ENCODE assay signal across 8 mouse cellular contexts in the genomic region with DNA sequence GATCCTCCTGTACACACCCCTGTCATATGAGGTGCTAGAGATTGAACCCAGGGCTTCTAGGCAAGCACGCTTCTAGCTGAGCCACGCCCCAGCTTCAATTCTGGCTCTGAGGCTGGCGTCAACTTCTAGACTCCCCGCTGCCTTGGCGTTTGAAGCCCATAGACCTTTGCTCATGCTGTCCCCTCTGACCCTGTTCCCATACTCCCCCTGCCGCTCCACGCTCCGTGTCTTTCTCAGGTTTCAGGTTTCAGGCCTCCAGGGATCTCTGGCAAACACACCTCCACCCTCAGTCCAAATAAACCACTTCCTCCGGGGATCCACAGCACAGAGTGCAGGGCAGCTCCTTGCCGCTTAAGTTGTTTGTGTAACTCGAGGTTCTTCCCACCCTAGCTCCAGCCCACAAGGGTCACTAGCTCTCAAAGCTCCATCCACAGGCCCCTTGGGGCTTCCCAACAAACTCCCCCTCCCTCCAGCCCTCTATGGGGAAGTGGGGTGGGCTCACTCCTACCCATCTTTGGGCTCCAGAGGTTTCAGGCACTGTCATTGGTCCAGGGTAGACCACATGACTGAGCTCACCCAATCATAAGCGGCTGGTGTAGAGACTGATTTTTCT. TPM values are rescaled to one million over a fixed set of nuclear protein-coding genes. Genes with fewer than 3 reads are reported as not detected.
DNase-seq lines count a peak whose midpoint lies in the region; ATAC-seq lines count a peak whose summit lies in the region.
"Had no signal": no experiment of that assay in that cellular context is flagged by ENCODE, and none has a peak within 500 bp of the region (broad histone marks: within the 10 kb centered on the region; RNA-seq: fewer than 3 reads in every experiment).

No protein-coding gene starts in this region.

- peak; percentile 73 for DNase-seq in urinary bladder, postnatal 14 days (ENCODE audit: low spot score)
- DNase-seq in urinary bladder, postnatal 4 days (ENCODE audit: low spot score in 2 of 2) = no peak
- DNase-seq in embryonic facial prominence, embryonic 11.5 days (ENCODE audit: low spot score) = peak; percentile 68
- DNase-seq in kidney, adult 11 months = peak; percentile 75
- DNase-seq in testis, postnatal 14 days (ENCODE audit: low spot score) = peak; percentile 64
- DNase-seq in right cerebral cortex, postnatal 36 days (ENCODE audit: low spot score in 2 of 2) = no peak

- H3K9me3 ChIP-seq in embryonic facial prominence, embryonic 11.5 days (replicated peaks; ENCODE audit: control insufficient read depth, low read length) = no peaks in the 10 kb centered on the region
- no peaks in the 10 kb centered on the region for H3K9me3 ChIP-seq in lung, embryonic 15.5 days

- H3K4me1 ChIP-seq in embryonic facial prominence, embryonic 11.5 days (ENCODE audit: control insufficient read depth, insufficient read depth, low read length) = no peaks in the 10 kb centered on the region
- peaks cover 30% of the 10 kb centered on the region for H3K4me1 ChIP-seq in lung, embryonic 15.5 days

- ATAC-seq in embryonic facial prominence, embryonic 11.5 days (replicated peaks; ENCODE audit: insufficient number of reproducible peaks, low FRiP score, low TSS enrichment, low read depth) = peak; percentile 72
- peak; percentile 48; the same call in 1 of the 2 replicates for ATAC-seq in lung, embryonic 15.5 days (ENCODE audit: borderline replicate concordance, extremely low read depth, low FRiP score, low TSS enrichment)

- H3K27me3 ChIP-seq in embryonic facial prominence, embryonic 11.5 days (ENCODE audit: control insufficient read depth, insufficient read depth, low read length) = no peaks in the 10 kb centered on the region
- H3K27me3 ChIP-seq in lung, embryonic 15.5 days = no peaks in the 10 kb centered on the region

- H3K9ac ChIP-seq in embryonic facial prominence, embryonic 11.5 days (replicated peaks; ENCODE audit: low read length) = no peak overlapping the region
- H3K9ac ChIP-seq in lung, embryonic 15.5 days = no peak overlapping the region

- WGBS in embryonic facial prominence, embryonic 11.5 days = 8% methylated on average over 12 of the region's 12 CpGs
- WGBS in lung, embryonic 15.5 days = 7% methylated on average over 12 of the region's 12 CpGs

- no peak overlapping the region for H3K4me3 ChIP-seq in embryonic facial prominence, embryonic 11.5 days (ENCODE audit: low read depth, low read length)
- no peak overlapping the region for H3K4me3 ChIP-seq in lung, embryonic 15.5 days

- H3K27ac ChIP-seq in embryonic facial prominence, embryonic 11.5 days (replicated peaks; ENCODE audit: low read depth, low read length) = no peak overlapping the region
- H3K27ac ChIP-seq in lung, embryonic 15.5 days = 0 out of 2 replicates have a peak overlapping the region, but pooled peaks have one; percentile 32
- H3K27ac ChIP-seq: macrophage had no signal

- peak overlapping the region; percentile 29; the same call in 1 of the 2 replicates for H3K4me2 ChIP-seq in embryonic facial prominence, embryonic 11.5 days (ENCODE audit: low read depth, low read length)
- H3K4me2 ChIP-seq in lung, embryonic 15.5 days = peak overlapping the region; percentile 40

- no peaks in the 10 kb centered on the region for H3K36me3 ChIP-seq in embryonic facial prominence, embryonic 11.5 days (replicated peaks; ENCODE audit: control insufficient read depth, insufficient read depth, low read depth, low read length)
- H3K36me3 ChIP-seq in lung, embryonic 15.5 days = no peaks in the 10 kb centered on the region

RNA-seq across cellular contexts. Expression of a gene that starts 20.0 kb away (rescaled TPM):
- polyA plus RNA-seq in embryonic facial prominence, embryonic 11.5 days (2014; fragmentation: Nextera tagmentation; extraction: Ambion mirVana) = 148 and 156 TPM in 2 replicates
- 181 and 185 TPM in 2 replicates for polyA plus RNA-seq in lung, embryonic 15.5 days (2015; fragmentation: Nextera tagmentation; extraction: Ambion mirVana)

Comparison
In these comparisons a context has a peak if more than half of its experiments do, and no peak if none do; other contexts are left out.
1. DNase-seq: peak in urinary bladder, postnatal 14 days (single experiment), embryonic facial prominence, embryonic 11.5 days (single experiment), kidney, adult 11 months (single experiment) and testis, postnatal 14 days (single experiment); none in urinary bladder, postnatal 4 days (0 of 2) and right cerebral cortex, postnatal 36 days (0 of 2).